Mouse (Mus musculus): ENCODE measurements at regions not wholly inside any gene's neighbourhood (a gene's known extent, or its start where the extent isn't known, plus 50 kb on each side); places are given as distances from the start of the nearest gene placed in this dataset.
"Not testable (repeated sequence)": the region's sequence is repeated elsewhere in the genome, so short reads cannot be mapped to it uniquely, and the experiment has no call there.

DNA sequence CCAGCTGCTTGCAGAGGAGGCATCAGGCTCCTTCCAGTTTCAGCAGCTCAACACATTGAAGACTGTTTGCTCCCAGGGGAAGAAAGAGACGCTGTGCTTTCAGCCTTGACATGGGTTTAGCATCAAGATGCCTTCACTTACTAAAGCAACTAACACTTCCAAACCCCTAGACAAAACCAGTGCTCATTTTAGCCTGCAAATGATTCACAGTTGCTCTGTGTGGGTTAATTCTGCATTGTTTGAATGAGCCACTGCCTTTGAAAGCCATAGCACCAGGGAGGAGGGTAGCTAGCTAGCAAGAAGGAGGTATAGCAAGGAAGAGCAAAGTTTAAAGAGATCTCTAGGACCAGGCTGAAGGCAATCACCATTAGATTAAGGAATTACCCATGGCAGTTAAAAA lies 186.1 kb upstream of the Hs6st1 start:
- Histone ChIP-seq H3K9me3 (ENCODE audit: control insufficient read depth, low read length) (no peaks in the 10 kb centered on the region), H3K4me2 (no peak overlapping the region), H3K36me3 (ENCODE audit: control insufficient read depth, insufficient read depth, low read length) (no peaks in the 10 kb centered on the region), H3K9ac (ENCODE audit: low read length) (no peak overlapping the region), H3K27me3 (ENCODE audit: control insufficient read depth, insufficient read depth, low read length) (no peaks in the 10 kb centered on the region), H3K27ac (ENCODE audit: low read depth, low read length) (no peak overlapping the region), H3K4me1 (ENCODE audit: control insufficient read depth, insufficient read depth, low read length) (no peaks in the 10 kb centered on the region), H3K4me3 (ENCODE audit: low read depth, low read length) (no peak overlapping the region)
- 72% methylated on average over 1 of the region's 1 CpGs for WGBS
- DNase-seq (ENCODE audit: low spot score, missing footprints): no peak
- no peak for ATAC-seq (ENCODE audit: low FRiP score)

DNA sequence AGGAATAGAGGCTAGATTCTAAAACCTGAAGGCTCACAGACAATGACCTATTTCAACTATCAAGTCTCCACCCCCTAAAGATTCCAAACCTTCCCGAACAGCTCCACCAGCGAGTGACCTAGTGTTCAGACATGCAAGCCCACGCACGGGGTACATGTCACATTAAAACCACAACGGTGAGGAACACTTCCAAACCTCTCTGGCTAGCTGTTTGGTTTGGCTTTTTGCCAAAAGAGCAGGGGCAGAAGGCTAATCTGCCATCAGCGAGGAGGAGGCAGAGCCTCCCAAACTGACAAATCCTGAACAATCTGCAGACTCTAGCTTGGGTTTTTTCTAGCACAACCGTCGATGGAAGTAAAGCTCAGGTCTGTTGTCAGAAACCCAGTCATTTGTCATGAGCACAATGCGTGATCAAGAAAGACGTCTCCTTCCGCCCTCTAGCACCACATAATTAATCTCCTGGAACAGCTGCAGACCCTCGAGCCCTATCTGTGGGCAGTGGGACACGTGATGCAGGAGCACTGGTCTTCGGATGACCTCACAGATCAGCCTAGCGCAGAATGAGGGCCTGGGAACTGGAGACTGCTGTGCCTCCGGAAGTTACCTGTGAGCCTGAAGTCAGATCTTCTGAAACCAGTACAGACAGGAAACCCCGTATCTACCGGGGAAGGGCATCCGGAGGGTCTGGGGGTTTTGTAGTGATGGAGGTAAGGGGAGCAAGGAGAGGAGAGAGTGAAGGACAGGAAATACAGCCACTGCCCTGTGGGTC lies 178.3 kb upstream of the Hs6st1 start:
- 81% methylated on average over 19 of the region's 19 CpGs for WGBS
- Histone ChIP-seq H3K4me1 (ENCODE audit: control insufficient read depth, insufficient read depth, low read length) (no peaks in the 10 kb centered on the region), H3K36me3 (ENCODE audit: control insufficient read depth, insufficient read depth, low read length) (no peaks in the 10 kb centered on the region), H3K9ac (ENCODE audit: low read length) (no peak overlapping the region), H3K4me3 (ENCODE audit: low read depth, low read length) (no peak overlapping the region), H3K4me2 (no peak overlapping the region), H3K27ac (ENCODE audit: low read depth, low read length) (no peak overlapping the region), H3K9me3 (ENCODE audit: control insufficient read depth, low read length) (peaks cover 5% of the 10 kb centered on the region; the same call in 1 of the 2 replicates), H3K27me3 (ENCODE audit: control insufficient read depth, insufficient read depth, low read length) (no peaks in the 10 kb centered on the region)
- no peak for DNase-seq (ENCODE audit: low spot score, missing footprints)
- ATAC-seq (ENCODE audit: low FRiP score): no peak

DNA sequence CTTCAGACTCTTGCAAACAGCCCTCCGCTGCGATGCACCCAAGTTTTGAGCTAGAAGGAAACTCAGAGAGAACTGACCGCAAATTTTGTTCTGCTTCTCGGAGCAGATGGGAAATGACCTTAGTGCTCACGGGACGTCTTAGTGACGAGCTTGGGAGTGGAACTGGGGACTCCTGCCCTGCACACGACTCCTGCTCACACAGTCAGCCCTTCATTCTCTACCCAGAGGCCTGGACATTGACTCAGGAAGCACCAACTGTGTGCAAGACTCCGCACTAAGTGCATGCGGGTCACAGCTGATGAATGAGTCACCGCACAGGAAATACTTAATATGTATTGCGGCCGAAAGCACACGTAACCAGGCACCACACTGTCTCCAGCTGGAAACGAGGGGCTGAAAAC lies 177.7 kb upstream of the Hs6st1 start:
- Histone ChIP-seq H3K4me2 (no peak overlapping the region), H3K4me3 (ENCODE audit: low read depth, low read length) (no peak overlapping the region), H3K27ac (ENCODE audit: low read depth, low read length) (no peak overlapping the region), H3K36me3 (ENCODE audit: control insufficient read depth, insufficient read depth, low read length) (no peaks in the 10 kb centered on the region), H3K4me1 (ENCODE audit: control insufficient read depth, insufficient read depth, low read length) (no peaks in the 10 kb centered on the region), H3K9me3 (ENCODE audit: control insufficient read depth, low read length) (peaks cover 5% of the 10 kb centered on the region; the same call in 1 of the 2 replicates), H3K27me3 (ENCODE audit: control insufficient read depth, insufficient read depth, low read length) (no peaks in the 10 kb centered on the region), H3K9ac (ENCODE audit: low read length) (no peak overlapping the region)
- ATAC-seq (ENCODE audit: low FRiP score) (no peak), DNase-seq (ENCODE audit: low spot score, missing footprints) (no peak)
- WGBS: 89% methylated on average over 15 of the region's 15 CpGs

DNA sequence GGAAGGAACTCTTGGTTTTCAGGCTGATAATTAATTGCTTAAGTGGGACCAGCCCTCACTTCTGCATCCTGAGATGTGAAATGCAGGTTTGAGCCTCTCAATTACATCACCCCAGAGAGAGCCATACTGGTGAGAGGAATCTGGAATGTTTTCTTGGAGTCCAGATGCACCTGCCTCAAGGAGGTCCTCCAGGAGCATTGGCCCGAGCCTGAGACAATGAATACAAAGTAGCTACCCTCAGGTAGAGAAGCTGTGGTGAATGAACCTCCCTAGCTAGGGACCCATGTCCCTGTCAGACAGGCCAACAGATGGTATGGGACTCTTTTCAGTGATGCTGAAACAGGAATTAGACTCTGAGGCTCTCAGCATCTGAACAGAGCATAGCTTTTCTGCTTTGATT lies 168.7 kb upstream of the Hs6st1 start:
- 95% methylated on average over 1 of the region's 1 CpGs for WGBS
- Histone ChIP-seq H3K9ac (ENCODE audit: low read length) (no peak overlapping the region), H3K4me1 (ENCODE audit: control insufficient read depth, insufficient read depth, low read length) (no peaks in the 10 kb centered on the region), H3K4me2 (no peak overlapping the region), H3K9me3 (ENCODE audit: control insufficient read depth, low read length) (peaks cover 3% of the 10 kb centered on the region; the same call in 1 of the 2 replicates), H3K4me3 (ENCODE audit: low read depth, low read length) (no peak overlapping the region), H3K27ac (ENCODE audit: low read depth, low read length) (no peak overlapping the region), H3K36me3 (ENCODE audit: control insufficient read depth, insufficient read depth, low read length) (no peaks in the 10 kb centered on the region), H3K27me3 (ENCODE audit: control insufficient read depth, insufficient read depth, low read length) (no peaks in the 10 kb centered on the region)
- ATAC-seq (ENCODE audit: low FRiP score): no peak
- DNase-seq (ENCODE audit: low spot score, missing footprints): no peak

DNA sequence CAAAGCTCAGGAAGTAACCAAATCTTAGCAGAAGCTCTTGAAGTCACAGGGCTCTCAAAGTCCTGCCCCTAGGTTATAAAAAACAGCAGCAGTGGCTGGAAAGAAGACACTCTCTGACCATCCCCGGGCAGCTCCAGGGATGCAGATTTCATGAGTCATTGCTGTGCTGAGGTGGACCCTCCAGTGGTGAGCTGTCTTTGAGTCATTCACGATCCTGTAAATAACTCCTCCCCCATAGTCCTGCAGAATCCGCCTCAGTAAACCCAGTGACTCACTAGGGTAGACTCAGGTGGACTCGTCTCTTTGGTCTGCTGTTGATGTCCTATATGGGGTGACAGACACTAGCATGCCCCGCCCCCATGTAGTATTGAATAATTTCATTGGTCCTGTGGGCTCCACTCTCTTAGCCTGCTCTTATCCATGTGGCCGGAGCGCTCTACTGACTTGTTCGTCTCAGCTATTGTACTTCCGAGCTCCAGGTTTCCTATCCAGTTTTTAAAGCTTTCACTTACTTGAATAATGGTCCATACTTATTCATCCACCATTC lies 164.1 kb upstream of the Hs6st1 start:
- 90% methylated on average over 9 of the region's 9 CpGs for WGBS

DNA sequence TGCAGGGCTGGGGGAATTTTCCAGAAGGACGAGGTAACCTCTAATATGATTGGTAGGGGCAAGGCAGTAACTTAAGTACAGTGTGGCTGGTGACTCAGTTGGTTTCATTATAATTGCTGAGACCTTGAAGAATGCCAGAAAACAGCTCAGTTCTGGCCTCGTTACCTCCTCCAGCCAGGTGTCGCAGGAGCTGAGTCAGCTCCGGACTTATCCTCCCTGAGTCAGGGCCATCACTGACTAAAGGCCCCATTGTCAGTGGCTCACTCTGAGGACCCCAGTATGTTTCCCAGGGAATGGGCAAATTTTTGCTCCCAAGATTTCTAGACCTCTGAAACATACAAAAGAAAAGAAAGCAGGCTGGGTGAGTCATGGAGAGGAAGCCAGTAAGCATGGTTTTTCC lies 154.6 kb upstream of the Hs6st1 start:
- Histone ChIP-seq H3K4me3 (ENCODE audit: low read depth, low read length) (no peak overlapping the region), H3K9me3 (ENCODE audit: control insufficient read depth, low read length) (no peaks in the 10 kb centered on the region), H3K27me3 (ENCODE audit: control insufficient read depth, insufficient read depth, low read length) (no peaks in the 10 kb centered on the region), H3K4me2 (no peak overlapping the region), H3K27ac (ENCODE audit: low read depth, low read length) (no peak overlapping the region), H3K36me3 (ENCODE audit: control insufficient read depth, insufficient read depth, low read length) (no peaks in the 10 kb centered on the region), H3K9ac (ENCODE audit: low read length) (no peak overlapping the region), H3K4me1 (ENCODE audit: control insufficient read depth, insufficient read depth, low read length) (no peaks in the 10 kb centered on the region)
- 89% methylated on average over 4 of the region's 4 CpGs for WGBS
- ATAC-seq (ENCODE audit: low FRiP score) (no peak), DNase-seq (ENCODE audit: low spot score, missing footprints) (no peak)

More for the DNA sequence above, 164.1 kb upstream of the Hs6st1 start:
- DNase-seq (ENCODE audit: low spot score, missing footprints): no peak
- H3K27me3 ChIP-seq (ENCODE audit: control insufficient read depth, insufficient read depth, low read length): no peaks in the 10 kb centered on the region
- H3K4me1 ChIP-seq (ENCODE audit: control insufficient read depth, insufficient read depth, low read length): peaks cover 3% of the 10 kb centered on the region; the same call in 1 of the 2 replicates
- no peak overlapping the region for H3K4me2 ChIP-seq
- no peaks in the 10 kb centered on the region for H3K9me3 ChIP-seq (ENCODE audit: control insufficient read depth, low read length)
- H3K27ac ChIP-seq (ENCODE audit: low read depth, low read length): no peak overlapping the region
- H3K4me3 ChIP-seq (ENCODE audit: low read depth, low read length): no peak overlapping the region
- ATAC-seq (ENCODE audit: low FRiP score): no peak
- H3K36me3 ChIP-seq (ENCODE audit: control insufficient read depth, insufficient read depth, low read length): no peaks in the 10 kb centered on the region
- no peak overlapping the region for H3K9ac ChIP-seq (ENCODE audit: low read length)

DNA sequence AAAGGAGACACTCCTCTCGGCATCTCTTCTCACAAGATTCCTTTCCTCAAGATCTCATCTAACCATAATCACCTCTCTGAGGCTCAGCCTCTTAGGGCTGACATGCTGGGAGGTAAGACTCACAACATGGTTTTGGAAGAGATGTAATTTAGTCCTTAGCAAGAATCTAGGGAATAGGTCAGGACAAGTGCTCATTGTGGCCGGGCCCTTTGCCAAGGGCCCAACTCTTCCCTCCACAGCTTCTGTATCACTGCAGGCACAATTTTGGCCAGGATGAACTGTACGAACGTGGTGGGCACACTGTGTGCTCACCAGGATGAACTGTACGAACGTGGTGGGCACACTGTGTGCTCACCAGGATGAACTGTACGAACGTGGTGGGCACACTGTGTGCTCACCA lies 154.0 kb upstream of the Hs6st1 start:
- H3K27me3 ChIP-seq (ENCODE audit: control insufficient read depth, insufficient read depth, low read length); H3K4me1 ChIP-seq (ENCODE audit: control insufficient read depth, insufficient read depth, low read length); DNase-seq (ENCODE audit: low spot score, missing footprints); H3K27ac ChIP-seq (ENCODE audit: low read depth, low read length); H3K4me2 ChIP-seq; ATAC-seq (ENCODE audit: low FRiP score); H3K9me3 ChIP-seq (ENCODE audit: control insufficient read depth, low read length); H3K36me3 ChIP-seq (ENCODE audit: control insufficient read depth, insufficient read depth, low read length); H3K4me3 ChIP-seq (ENCODE audit: low read depth, low read length); H3K9ac ChIP-seq (ENCODE audit: low read length): not testable (repeated sequence)
- 96% methylated on average over 8 of the region's 8 CpGs for whole genome bisulfite sequencing

DNA sequence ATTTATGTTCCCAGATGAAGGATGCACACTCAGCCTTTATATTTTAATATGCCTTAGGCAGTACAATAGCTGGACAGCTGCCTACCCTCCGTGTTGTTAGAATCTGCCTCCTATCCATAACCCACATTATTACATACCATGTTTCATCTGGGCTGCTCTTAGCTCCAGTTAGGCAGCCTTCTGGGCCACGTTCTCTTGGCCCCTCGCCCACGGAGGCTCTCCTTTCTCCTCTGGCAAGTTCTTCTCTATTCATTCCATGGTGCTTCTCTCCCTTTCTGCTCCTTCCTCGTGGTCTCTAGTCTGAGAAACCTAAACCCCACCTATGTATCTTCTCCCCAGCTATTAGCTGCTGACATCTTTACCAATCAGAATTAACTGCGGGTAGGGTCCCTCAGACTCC lies 152.7 kb upstream of the Hs6st1 start:
- WGBS: 86% methylated on average over 6 of the region's 6 CpGs
- Histone ChIP-seq H3K4me2 (no peak overlapping the region), H3K9me3 (ENCODE audit: control insufficient read depth, low read length) (no peaks in the 10 kb centered on the region), H3K27me3 (ENCODE audit: control insufficient read depth, insufficient read depth, low read length) (no peaks in the 10 kb centered on the region), H3K4me3 (ENCODE audit: low read depth, low read length) (no peak overlapping the region), H3K36me3 (ENCODE audit: control insufficient read depth, insufficient read depth, low read length) (no peaks in the 10 kb centered on the region), H3K9ac (ENCODE audit: low read length) (no peak overlapping the region), H3K27ac (ENCODE audit: low read depth, low read length) (no peak overlapping the region), H3K4me1 (ENCODE audit: control insufficient read depth, insufficient read depth, low read length) (no peaks in the 10 kb centered on the region)
- DNase-seq (ENCODE audit: low spot score, missing footprints): no peak
- no peak for ATAC-seq (ENCODE audit: low FRiP score)

DNA sequence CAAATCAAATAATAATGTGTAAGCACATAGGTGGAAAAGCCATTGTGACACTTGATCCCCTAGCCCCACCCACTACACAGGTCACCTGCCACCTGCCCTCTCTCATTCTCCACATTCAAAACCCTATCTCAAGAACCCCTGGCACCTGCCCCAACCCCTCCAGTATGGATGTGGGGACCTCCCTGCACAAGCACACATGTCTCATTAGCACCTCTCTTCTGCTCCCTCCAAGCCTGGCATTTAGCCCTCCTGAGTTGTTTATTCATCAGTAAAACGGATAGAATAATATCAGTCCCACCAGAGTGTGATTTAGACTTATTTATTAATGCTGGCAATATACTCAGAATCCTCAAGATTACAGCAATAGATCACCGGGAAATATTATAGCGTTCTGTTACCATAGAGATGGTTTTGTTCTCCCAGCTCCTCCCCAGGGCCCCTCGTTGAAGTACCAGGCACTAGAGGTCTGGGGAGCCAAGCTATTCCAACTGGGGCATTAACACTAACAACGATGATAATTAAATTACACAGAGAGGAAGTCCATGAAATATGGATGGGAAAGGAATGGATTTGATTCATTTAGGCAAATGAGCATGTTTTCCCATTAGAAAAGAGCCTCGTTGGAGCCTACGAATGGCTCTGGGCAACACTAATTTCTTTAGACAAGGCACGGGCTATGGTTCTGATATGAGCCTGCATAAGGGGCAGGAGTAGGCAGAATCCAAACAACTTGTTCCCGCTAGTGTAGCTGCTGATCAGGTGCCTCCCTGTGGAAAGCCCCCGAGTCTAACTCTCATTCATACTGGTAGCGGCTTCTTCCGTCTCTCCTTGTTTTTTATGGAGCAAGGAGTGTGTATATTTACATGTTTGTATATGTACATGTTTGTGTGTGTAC lies 148.1 kb upstream of the Hs6st1 start:
- H3K27ac ChIP-seq (ENCODE audit: low read depth, low read length): no peak overlapping the region
- H3K36me3 ChIP-seq (ENCODE audit: control insufficient read depth, insufficient read depth, low read length): no peaks in the 10 kb centered on the region
- H3K9ac ChIP-seq (ENCODE audit: low read length): no peak overlapping the region
- DNase-seq (ENCODE audit: low spot score, missing footprints) (no peak), ATAC-seq (ENCODE audit: low FRiP score) (no peak)
- no peaks in the 10 kb centered on the region for H3K9me3 ChIP-seq (ENCODE audit: control insufficient read depth, low read length)
- no peaks in the 10 kb centered on the region for H3K4me1 ChIP-seq (ENCODE audit: control insufficient read depth, insufficient read depth, low read length)
- WGBS: 86% methylated on average over 12 of the region's 12 CpGs
- no peak overlapping the region for H3K4me2 ChIP-seq
- no peaks in the 10 kb centered on the region for H3K27me3 ChIP-seq (ENCODE audit: control insufficient read depth, insufficient read depth, low read length)
- no peak overlapping the region for H3K4me3 ChIP-seq (ENCODE audit: low read depth, low read length)
